Mouse (Mus musculus): ENCODE measurements around the gene Wnt5a. TPM values are rescaled to one million over a fixed set of nuclear protein-coding genes. Genes with fewer than 3 reads are reported as not detected.
A peak's percentile ranks its signal among the peaks of the same experiment; 100 is the strongest.

Gene Wnt5a
- polyA plus RNA-seq, 1 experiment from 2014 or later: 49.1 TPM

DNA sequence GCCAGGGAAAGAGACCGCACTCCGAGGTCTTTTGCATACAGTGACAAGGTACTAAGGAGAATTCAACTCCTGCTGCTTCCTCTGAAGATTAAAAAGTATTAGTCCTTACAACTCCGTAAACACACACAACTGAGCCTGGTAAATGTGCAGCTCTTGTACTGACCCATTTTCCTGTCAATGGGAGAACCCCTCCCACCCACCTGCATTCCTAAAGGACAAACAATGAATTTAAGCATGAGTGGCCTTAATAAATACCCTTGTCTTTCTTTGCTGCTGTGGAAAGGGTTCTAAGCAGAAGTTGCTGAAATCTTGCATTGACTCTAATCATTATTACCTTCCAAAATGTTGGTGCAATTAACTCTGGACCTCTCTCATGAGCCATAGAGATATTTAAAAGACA, 27.8 kb upstream of the Wnt5a start:
- ATAC-seq (ENCODE audit: low FRiP score): no peak
- Histone ChIP-seq H3K27ac (ENCODE audit: low read depth, low read length) (no peak overlapping the region), H3K36me3 (ENCODE audit: control insufficient read depth, insufficient read depth, low read length) (no peaks in the 10 kb centered on the region), H3K9ac (ENCODE audit: low read depth, low read length) (no peak overlapping the region), H3K4me1 (replicated peaks; ENCODE audit: control insufficient read depth, insufficient read depth, low read length) (no peaks in the 10 kb centered on the region), H3K27me3 (ENCODE audit: control insufficient read depth, insufficient read depth, low read length) (no peaks in the 10 kb centered on the region), H3K9me3 (ENCODE audit: control insufficient read depth, low read length) (no peaks in the 10 kb centered on the region), H3K4me3 (ENCODE audit: low read depth, low read length) (no peak overlapping the region), H3K4me2 (replicated peaks; ENCODE audit: low read depth, low read length) (no peak overlapping the region)
- WGBS: 55% methylated on average over 3 of the region's 3 CpGs
- DNase-seq (ENCODE audit: low spot score): no peak

DNA sequence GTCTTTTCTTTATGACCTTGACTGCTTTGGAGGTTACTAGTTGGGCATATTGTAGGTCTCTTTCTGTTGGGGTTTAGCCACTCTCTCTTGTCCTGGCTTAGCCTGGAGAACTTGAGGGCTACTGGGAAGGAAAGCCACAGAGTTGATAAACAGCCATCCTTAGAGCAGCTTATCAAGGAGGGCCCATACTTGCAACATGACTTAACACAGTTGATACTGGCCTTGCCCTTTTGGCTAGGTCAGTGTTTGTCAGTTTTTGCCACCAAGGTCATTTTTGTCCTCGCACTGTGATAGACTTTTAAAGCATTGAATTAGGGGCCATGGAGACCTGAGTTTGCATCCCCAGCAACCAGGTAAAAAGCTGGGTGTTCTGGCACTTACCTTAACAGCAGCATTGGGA, 23.7 kb upstream of the Wnt5a start:
- 88% methylated on average over 1 of the region's 1 CpGs for WGBS
- DNase-seq (ENCODE audit: low spot score): no peak
- no peaks in the 10 kb centered on the region for H3K36me3 ChIP-seq (ENCODE audit: control insufficient read depth, insufficient read depth, low read length)

DNA sequence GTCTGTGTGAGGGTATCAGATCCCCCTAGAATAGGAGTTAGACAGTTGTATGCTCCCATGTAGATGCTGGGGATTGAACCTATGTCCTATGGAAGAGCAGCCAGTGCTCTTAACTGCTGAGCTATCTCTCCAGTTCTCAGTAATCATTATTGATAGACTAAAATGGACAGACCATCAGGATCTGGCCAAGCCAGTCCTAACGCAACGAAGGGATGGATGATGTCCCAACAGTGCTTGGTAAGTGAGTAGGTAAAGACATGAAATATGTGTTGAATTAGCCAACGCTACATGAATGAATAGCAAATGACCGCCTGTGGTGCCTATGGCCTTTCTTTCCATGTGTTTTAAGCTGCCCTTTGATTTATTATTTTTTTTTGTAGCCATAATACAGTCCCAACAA, 10.7 kb upstream of the Wnt5a start:
- ATAC-seq (ENCODE audit: low FRiP score): no peak
- Histone ChIP-seq H3K36me3 (ENCODE audit: control insufficient read depth, insufficient read depth, low read length) (no peaks in the 10 kb centered on the region), H3K4me3 (ENCODE audit: low read depth, low read length) (no peak overlapping the region), H3K27me3 (ENCODE audit: control insufficient read depth, insufficient read depth, low read length) (no peaks in the 10 kb centered on the region), H3K27ac (ENCODE audit: low read depth, low read length) (no peak overlapping the region), H3K9me3 (ENCODE audit: control insufficient read depth, low read length) (no peaks in the 10 kb centered on the region), H3K9ac (ENCODE audit: low read depth, low read length) (no peak overlapping the region), H3K4me2 (replicated peaks; ENCODE audit: low read depth, low read length) (no peak overlapping the region), H3K4me1 (replicated peaks; ENCODE audit: control insufficient read depth, insufficient read depth, low read length) (no peaks in the 10 kb centered on the region)
- 92% methylated on average over 4 of the region's 4 CpGs for WGBS
- DNase-seq (ENCODE audit: low spot score): no peak

More for the DNA sequence above, 23.7 kb upstream of the Wnt5a start:
- no peak overlapping the region for H3K4me3 ChIP-seq (ENCODE audit: low read depth, low read length)
- H3K27me3 ChIP-seq (ENCODE audit: control insufficient read depth, insufficient read depth, low read length): no peaks in the 10 kb centered on the region
- ATAC-seq (ENCODE audit: low FRiP score): no peak
- no peaks in the 10 kb centered on the region for H3K4me1 ChIP-seq (replicated peaks; ENCODE audit: control insufficient read depth, insufficient read depth, low read length)
- H3K9ac ChIP-seq (ENCODE audit: low read depth, low read length): no peak overlapping the region
- no peaks in the 10 kb centered on the region for H3K9me3 ChIP-seq (ENCODE audit: control insufficient read depth, low read length)
- no peak overlapping the region for H3K4me2 ChIP-seq (replicated peaks; ENCODE audit: low read depth, low read length)
- H3K27ac ChIP-seq (ENCODE audit: low read depth, low read length): no peak overlapping the region

DNA sequence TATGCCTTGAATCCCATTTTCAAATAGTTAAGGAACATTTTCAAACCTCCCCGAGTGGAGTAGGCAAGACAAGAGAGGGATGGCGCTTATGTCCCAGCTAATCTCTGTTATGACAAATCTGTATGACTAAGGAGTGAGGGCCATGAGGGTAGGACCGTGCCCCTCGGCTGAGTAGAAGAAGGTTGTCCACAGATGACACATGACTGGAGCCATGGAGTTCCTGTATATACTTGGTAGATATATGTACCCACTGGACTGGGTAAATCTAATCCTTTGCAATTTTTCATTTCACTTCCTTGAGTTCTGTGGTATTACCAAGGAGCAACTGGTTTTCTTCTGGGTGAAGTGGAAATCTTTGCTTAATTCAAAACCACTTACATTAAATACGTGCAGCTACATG, 10.3 kb upstream of the Wnt5a start:
- H3K27me3 ChIP-seq (ENCODE audit: control insufficient read depth, insufficient read depth, low read length): no peaks in the 10 kb centered on the region
- H3K36me3 ChIP-seq (ENCODE audit: control insufficient read depth, insufficient read depth, low read length): no peaks in the 10 kb centered on the region
- H3K4me1 ChIP-seq (replicated peaks; ENCODE audit: control insufficient read depth, insufficient read depth, low read length): no peaks in the 10 kb centered on the region
- H3K4me2 ChIP-seq (replicated peaks; ENCODE audit: low read depth, low read length): no peak overlapping the region
- DNase-seq (ENCODE audit: low spot score) (no peak), ATAC-seq (ENCODE audit: low FRiP score) (no peak)
- no peak overlapping the region for H3K4me3 ChIP-seq (ENCODE audit: low read depth, low read length)
- no peaks in the 10 kb centered on the region for H3K9me3 ChIP-seq (ENCODE audit: control insufficient read depth, low read length)
- no peak overlapping the region for H3K27ac ChIP-seq (ENCODE audit: low read depth, low read length)
- WGBS: 94% methylated on average over 5 of the region's 5 CpGs
- no peak overlapping the region for H3K9ac ChIP-seq (ENCODE audit: low read depth, low read length)

DNA sequence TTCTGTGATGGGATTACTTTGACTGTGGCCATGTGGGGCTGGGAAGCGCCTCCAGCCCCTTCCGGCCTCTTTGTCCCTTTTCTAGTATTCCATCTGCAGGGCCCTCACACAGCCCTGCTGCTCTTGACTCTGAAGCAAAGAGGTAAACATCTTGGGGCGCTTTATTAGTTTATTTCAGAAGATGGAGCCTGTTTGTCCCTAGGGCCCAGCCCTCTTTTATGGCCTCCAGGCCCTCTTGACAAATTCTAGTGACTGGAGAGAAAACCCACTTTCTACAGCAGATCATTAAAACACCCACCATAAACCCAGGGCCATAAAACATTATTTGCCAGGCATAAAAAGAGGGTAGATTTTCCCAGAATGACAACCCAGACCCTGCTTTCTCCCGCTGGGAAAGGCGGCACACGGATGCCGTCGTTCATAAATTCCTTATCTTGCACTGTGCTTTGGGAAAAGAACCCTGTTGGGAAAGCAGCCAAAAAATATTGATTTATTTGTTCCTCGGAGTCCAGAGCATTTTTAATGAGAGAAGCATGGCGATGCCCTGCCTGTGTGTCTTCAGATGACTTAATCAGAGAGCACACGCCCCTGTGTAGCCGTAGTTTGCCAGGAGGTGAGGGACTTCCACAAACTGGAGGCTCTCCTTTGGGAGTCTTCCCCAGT, 3.2 kb upstream of the Wnt5a start:
- H3K4me3 ChIP-seq (ENCODE audit: low read depth, low read length): no peak overlapping the region
- H3K9ac ChIP-seq (ENCODE audit: low read depth, low read length): no peak overlapping the region
- H3K36me3 ChIP-seq (ENCODE audit: control insufficient read depth, insufficient read depth, low read length): no peaks in the 10 kb centered on the region
- WGBS: 73% methylated on average over 12 of the region's 12 CpGs
- H3K9me3 ChIP-seq (ENCODE audit: control insufficient read depth, low read length): no peaks in the 10 kb centered on the region
- ATAC-seq (ENCODE audit: low FRiP score) (no peak), DNase-seq (ENCODE audit: low spot score) (no peak)
- no peak overlapping the region for H3K27ac ChIP-seq (ENCODE audit: low read depth, low read length)
- no peak overlapping the region for H3K4me2 ChIP-seq (replicated peaks; ENCODE audit: low read depth, low read length)
- H3K4me1 ChIP-seq (replicated peaks; ENCODE audit: control insufficient read depth, insufficient read depth, low read length): peaks cover 6% of the 10 kb centered on the region; the same call in 1 of the 2 replicates
- H3K27me3 ChIP-seq (ENCODE audit: control insufficient read depth, insufficient read depth, low read length): peaks cover 4% of the 10 kb centered on the region; the same call in 1 of the 2 replicates

DNA sequence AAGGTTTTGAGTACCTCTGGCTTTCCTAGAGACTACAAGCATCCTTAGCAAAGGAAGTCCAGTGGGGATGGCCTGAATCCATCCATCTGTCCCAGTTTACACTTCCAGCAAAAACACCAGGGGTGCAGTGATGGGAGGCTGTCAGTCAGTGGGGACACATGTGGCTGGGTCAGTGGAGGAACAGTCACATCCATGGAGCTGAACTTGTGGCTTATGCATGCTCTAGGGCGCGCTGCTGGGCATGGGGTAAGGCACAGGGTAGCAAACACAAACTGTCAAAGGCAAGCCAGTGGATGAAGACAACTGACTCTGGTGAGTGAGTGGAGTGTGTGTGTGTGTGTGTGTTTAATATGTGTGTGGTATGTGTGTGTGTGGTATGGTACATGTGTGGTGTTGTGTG, 1.3 kb upstream of the Wnt5a start:
- no peak overlapping the region for H3K4me2 ChIP-seq (replicated peaks; ENCODE audit: low read depth, low read length)
- H3K4me1 ChIP-seq (replicated peaks; ENCODE audit: control insufficient read depth, insufficient read depth, low read length): peaks cover 6% of the 10 kb centered on the region; the same call in 1 of the 2 replicates
- H3K36me3 ChIP-seq (ENCODE audit: control insufficient read depth, insufficient read depth, low read length): no peaks in the 10 kb centered on the region
- no peak for ATAC-seq (ENCODE audit: low FRiP score)
- no peak overlapping the region for H3K27ac ChIP-seq (ENCODE audit: low read depth, low read length)
- no peaks in the 10 kb centered on the region for H3K9me3 ChIP-seq (ENCODE audit: control insufficient read depth, low read length)
- no peak for DNase-seq (ENCODE audit: low spot score)
- H3K9ac ChIP-seq (ENCODE audit: low read depth, low read length): no peak overlapping the region
- no peak overlapping the region for H3K4me3 ChIP-seq (ENCODE audit: low read depth, low read length)
- 94% methylated on average over 2 of the region's 2 CpGs for WGBS
- peaks cover 6% of the 10 kb centered on the region for H3K27me3 ChIP-seq (ENCODE audit: control insufficient read depth, insufficient read depth, low read length)

DNA sequence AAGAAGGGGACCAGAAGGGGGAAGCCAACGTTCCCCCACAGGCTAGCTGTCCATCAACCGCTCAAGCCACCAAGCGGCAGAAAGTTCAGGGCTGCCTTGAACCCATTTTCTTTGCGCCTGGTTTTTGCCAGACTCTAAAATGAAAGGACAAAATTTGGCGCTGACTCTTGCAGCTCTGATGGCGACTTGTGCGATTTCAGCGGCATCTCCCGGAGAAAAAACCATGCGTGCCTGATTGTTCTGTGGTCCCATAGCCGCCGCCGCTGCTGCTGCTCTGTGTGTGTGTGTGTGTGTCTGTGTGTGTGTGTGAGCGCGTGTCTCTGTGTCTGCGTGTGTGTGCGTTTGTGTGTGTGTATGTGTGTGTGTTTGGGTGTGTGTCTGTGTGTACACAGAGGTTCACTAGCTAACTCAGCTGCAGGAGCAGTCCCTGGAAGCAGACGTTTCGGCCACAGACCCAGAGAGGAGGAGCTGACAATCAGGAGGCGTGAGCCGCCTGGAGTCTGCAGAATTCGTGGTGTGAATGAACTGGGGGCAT, 568 bp downstream of the Wnt5a start:
- Histone ChIP-seq H3K9me3 (ENCODE audit: control insufficient read depth, low read length) (no peaks in the 10 kb centered on the region), H3K27me3 (ENCODE audit: control insufficient read depth, insufficient read depth, low read length) (peaks cover 8% of the 10 kb centered on the region), H3K9ac (ENCODE audit: low read depth, low read length) (peak overlapping the region; percentile 85), H3K4me3 (ENCODE audit: low read depth, low read length) (peak overlapping the region; percentile 78), H3K4me2 (replicated peaks; ENCODE audit: low read depth, low read length) (peak overlapping the region; percentile 87), H3K4me1 (replicated peaks; ENCODE audit: control insufficient read depth, insufficient read depth, low read length) (peaks cover 9% of the 10 kb centered on the region), H3K36me3 (ENCODE audit: control insufficient read depth, insufficient read depth, low read length) (no peaks in the 10 kb centered on the region), H3K27ac (ENCODE audit: low read depth, low read length) (peak overlapping the region; percentile 89)
- WGBS: 0% methylated on average over 22 of the region's 22 CpGs
- ATAC-seq (ENCODE audit: low FRiP score) (peak; percentile 53), DNase-seq (ENCODE audit: low spot score) (peak; percentile 81)

DNA sequence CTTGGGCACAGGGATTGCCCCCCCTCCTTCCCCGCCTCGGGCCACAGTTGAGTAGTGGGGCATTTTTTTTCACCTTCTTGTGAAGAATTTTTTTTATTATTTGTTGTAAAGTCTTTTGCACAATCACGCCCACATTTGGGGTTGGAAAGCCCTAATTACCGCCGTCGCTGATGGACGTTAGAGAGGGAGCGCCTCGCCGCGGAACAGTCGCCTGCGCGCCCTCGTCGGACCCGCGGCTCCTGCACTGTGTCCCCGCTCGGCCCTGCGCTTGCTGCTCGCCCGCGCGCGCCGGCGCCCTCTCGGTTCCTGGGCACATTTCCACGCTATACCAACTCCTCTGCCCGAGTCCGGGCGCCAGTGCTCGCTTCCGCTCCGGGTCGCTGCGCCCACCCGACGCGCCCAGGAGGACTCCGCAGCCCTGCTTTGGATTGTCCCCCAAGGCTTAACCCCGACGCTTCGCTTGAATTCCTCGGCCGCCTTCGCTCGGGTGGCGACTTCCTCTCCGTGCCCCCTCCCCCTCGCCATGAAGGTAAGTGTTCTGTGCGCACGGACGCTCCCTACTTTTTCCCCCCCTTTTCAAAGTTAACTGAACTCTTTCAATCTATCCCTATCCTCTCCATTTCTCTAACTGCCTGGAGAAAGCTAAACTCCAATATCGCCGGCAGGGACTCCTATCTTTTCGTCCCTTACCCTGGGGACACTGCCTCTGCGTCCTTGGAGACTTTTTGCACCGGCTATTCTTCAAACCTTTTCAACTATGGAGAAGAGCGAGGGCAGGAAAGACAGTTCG, 1.2 kb downstream of the Wnt5a start:
- H3K9ac ChIP-seq (ENCODE audit: low read depth, low read length): peak overlapping the region; percentile 85
- peaks cover 8% of the 10 kb centered on the region for H3K27me3 ChIP-seq (ENCODE audit: control insufficient read depth, insufficient read depth, low read length)

More for the DNA sequence above, 1.2 kb downstream of the Wnt5a start:
- peak; percentile 75 for DNase-seq (ENCODE audit: low spot score)
- WGBS: 0% methylated on average over 61 of the region's 62 CpGs
- peak; percentile 28 for ATAC-seq (ENCODE audit: low FRiP score)
- Histone ChIP-seq H3K36me3 (ENCODE audit: control insufficient read depth, insufficient read depth, low read length) (no peaks in the 10 kb centered on the region), H3K4me3 (ENCODE audit: low read depth, low read length) (peak overlapping the region; percentile 78), H3K9me3 (ENCODE audit: control insufficient read depth, low read length) (no peaks in the 10 kb centered on the region), H3K4me1 (replicated peaks; ENCODE audit: control insufficient read depth, insufficient read depth, low read length) (peaks cover 12% of the 10 kb centered on the region), H3K4me2 (replicated peaks; ENCODE audit: low read depth, low read length) (peak overlapping the region; percentile 87), H3K27ac (ENCODE audit: low read depth, low read length) (peak overlapping the region; percentile 89)

All from hindbrain, embryonic 11.5 days (tissue).